Mouse (Mus musculus): ENCODE measurements around the gene Tet3.
A peak's percentile ranks its signal among the peaks of the same experiment; 100 is the strongest.

The Tet3 gene

DNA sequence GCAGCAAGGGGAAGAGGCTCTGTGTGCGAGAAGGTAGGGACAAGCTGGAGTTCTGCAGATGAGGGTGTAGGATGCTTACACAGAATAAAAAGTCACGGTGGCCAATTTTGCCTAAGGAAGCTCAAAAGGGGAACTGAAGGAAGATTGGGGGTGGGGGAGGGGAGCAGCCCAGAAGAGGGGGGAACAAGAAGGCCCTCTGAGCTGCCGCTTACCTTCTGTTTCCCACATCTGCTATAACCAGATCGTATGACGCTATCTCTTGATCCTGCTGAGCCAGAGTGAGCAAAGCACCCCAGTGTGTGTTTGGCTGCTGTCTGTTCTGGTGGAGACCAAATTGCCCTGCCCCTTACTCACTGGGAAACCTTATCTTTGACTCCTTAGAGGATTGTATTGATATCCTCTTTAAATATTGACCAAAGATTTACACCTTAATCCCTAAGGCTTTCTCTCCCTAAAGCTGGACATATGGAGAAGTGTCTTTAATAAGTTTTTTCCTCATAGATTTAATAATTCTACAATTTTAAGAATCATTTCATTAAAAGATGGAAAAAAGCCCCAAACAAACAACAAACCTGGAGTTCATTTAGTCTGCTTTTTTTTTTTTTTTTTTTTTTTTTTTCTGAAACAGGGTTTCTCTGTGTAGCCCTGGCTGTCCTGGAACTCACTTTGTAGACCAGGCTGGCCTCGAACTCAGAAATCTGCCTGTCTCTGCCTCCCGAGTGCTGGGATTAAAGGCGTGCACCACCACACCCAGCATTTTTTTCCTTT, 135.0 kb downstream of the Tet3 start:
- DNase-seq (ENCODE audit: low read depth), result no peak

DNA sequence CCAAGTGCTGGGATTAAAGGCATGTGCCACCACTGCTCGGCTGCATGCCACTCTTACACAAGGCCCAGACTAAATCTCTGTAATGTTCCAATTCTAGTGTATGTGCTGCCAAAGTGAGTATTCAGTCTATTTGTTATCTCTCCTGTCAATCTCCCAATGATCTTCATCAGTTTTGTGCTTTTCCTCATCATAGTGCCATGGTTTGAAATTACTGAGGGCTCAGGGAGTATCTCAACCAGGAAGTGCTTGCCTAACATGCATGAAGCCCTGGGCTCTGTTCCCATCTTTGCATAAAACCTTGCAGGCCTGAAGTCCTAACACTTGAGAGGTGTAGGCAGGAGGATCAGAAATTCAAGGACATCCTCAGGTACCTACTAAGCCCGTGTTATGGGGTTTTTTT, 136.1 kb downstream of the Tet3 start:
- DNase-seq (ENCODE audit: low read depth), result no peak

DNA sequence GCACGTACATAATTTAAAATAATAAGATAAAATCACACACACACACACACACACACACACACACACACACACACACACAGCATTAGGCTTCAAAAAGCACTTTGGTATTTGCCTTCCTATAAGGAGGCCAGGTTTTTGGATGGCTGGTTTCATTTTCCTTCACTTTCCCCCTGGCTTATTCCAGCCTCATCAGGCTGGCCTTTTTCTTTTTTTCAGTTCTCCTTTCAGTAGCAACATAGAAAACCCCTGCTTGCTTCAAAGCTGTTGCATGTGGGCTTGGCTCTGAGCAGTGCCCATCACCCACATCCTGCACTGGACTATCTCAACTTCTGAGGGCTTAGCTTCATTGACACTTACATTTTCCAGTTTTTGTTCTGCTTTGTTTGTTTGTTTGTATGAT, 137.0 kb downstream of the Tet3 start:
- DNase-seq (ENCODE audit: low read depth), result no peak

DNA sequence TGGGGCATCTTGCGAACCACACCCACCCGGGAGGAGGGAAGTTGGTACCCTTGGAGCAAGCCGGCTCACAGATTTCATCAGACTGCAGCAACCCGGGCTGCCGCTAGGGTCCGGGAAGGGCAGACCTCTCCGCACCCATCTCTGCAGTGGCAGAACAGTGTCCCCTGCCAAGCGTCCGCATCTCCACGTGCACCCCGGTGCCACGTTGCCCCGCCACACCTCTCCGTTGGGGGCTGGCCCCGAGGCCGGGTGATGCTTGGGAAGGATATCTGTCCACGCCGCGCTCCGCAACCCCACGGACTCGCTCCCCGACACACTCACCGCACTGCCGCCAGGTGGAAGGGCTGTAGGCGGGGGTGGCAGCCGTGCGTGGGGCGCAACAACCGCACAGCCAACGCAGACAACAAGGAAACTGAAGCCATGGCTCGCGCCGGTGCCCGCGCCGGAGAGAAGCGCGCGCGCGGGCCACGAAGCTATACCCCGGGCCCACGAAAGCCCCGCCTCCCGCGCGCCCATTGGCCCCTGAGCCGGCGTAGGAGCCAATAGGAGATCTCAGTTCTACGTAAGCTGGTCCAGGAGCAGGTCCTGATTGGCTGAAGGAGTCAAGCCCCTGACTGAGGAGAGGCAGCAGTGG, 141.7 kb downstream of the Tet3 start:
- peak; percentile 95 for DNase-seq (ENCODE audit: low read depth)

DNA sequence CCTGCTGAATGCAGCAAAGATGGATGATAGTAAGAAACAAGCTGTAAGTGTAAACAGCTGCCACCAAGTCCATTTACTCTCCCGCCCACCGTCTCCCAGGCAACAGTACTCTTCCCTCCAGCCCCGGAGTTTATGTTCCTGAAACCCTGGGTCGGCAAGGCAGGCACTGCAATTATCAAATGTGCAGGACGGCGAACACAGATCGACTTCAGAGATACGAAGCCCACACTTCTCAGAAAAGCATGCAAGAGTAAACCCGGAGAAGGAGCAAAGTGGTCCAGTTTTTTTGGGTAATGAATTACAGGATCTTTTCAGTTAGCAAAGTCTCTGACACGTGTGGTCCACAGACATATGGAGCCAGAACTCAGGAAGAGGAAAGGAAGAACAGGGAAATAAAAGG, 142.9 kb downstream of the Tet3 start:
- peak; percentile 71 for DNase-seq (ENCODE audit: low read depth)

DNA sequence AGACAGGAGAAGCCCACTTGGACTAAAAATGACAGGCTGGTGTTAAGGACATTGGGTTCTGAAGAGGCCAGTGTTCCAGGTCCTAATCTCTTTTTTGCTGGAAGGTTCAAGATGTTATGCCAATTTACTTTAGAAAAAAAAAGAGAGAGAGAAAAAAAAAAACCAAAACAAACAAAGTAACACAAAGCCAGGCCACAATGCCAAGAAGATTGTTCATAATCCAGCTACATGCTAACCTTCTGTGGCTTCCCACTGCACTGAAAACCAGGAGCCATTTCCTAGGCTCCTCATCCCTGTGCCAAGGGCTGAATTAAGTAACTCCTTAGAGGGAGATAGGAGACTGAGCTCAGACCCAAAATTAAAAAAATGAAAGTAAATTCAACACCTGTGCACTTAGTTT, 143.6 kb downstream of the Tet3 start:
- peak; percentile 27 for DNase-seq (ENCODE audit: low read depth)

DNA sequence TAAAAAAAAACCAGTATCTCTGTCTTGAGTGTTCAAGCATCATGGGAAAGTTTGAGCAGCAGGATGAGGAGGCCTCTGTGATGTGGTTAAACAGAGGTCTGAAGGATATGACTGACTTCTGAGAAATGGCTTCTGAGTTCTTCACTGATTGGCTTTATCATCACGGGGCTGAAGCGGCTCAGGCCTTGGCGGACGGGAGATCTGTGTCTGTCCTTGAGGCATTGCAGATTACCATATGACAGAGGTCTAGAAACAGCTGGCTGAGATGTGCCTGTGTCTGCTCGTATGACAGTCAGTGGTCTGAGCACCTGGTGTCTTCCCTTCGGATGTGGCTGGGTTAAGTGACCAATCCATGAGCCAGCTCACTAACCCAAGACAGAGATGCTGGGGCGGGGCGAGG, 146.4 kb downstream of the Tet3 start:
- DNase-seq (ENCODE audit: low read depth), result no peak

Data from NIH3T3 (cell line).